Mouse (Mus musculus) myocyte (in vitro differentiated cells): ENCODE results near the gene Eps8. TPM values are rescaled to one million over a fixed set of nuclear protein-coding genes. Genes with fewer than 3 reads are reported as not detected.

ENCODE experiments used
- H3K27me3 ChIP-seq: one replicate; pipeline ENCODE4 v1.6.1; 2011; ENCODE audit not compliant: control insufficient read depth, insufficient read depth, insufficient read length
- H3K36me3 ChIP-seq: one replicate; pipeline ENCODE4 v1.6.1; 2011; ENCODE audit not compliant: control insufficient read depth, insufficient read depth
- H3K4me2 ChIP-seq: one replicate; pipeline ENCODE4 v1.6.1; 2011; ENCODE audit warnings: low read depth, control low read depth
- H3K4me3 ChIP-seq: one replicate; pipeline ENCODE4 v1.5.1; 2011; ENCODE audit warnings: mild to moderate bottlenecking, control low read depth, moderate library complexity
- H3K79me2 ChIP-seq: one replicate; pipeline ENCODE4 v1.6.1; 2011; ENCODE audit not compliant: control insufficient read depth, insufficient read depth
- H3ac ChIP-seq: one replicate; pipeline ENCODE4 v1.6.1; 2011; ENCODE audit not compliant: control insufficient read depth, insufficient read length
- CEBPB ChIP-seq: IDR thresholded peaks from 2 replicates; pipeline ENCODE4 v1.6.1; 2011; ENCODE audit warnings: mild to moderate bottlenecking, moderate library complexity; ENCODE audit not compliant: poor library complexity, insufficient read depth, severe bottlenecking
- E2F4 ChIP-seq: IDR thresholded peaks from one replicate; pipeline ENCODE4 v1.6.1; 2011; ENCODE audit warnings: mild to moderate bottlenecking, control low read depth, moderate library complexity; ENCODE audit not compliant: insufficient read depth
- MAX ChIP-seq: IDR thresholded peaks from one replicate; pipeline ENCODE4 v1.6.1; 2011; ENCODE audit warnings: low read depth, mild to moderate bottlenecking, control low read depth
- MYOD1 ChIP-seq, 3 experiments: IDR thresholded peaks; one replicate each; pipeline ENCODE4 v1.6.1; 2011; ENCODE audit warnings: control low read depth in 2 of 3, low read depth in 2 of 3, mild to moderate bottlenecking in 2 of 3, moderate library complexity in 1 of 3; ENCODE audit not compliant: insufficient read length in 2 of 3, control insufficient read depth in 1 of 3
- MYOG ChIP-seq, 3 experiments: IDR thresholded peaks; one replicate each; pipeline ENCODE4 v1.6.1; 2011; ENCODE audit warnings: control low read depth in 2 of 3, low read depth in 2 of 3, mild to moderate bottlenecking in 2 of 3; ENCODE audit not compliant: insufficient read length in 2 of 3, control insufficient read depth in 1 of 3, insufficient read depth in 1 of 3
- POLR2A ChIP-seq: IDR thresholded peaks from one replicate; pipeline ENCODE4 v1.6.1; 2011; ENCODE audit warnings: low read depth, mild to moderate bottlenecking, control low read depth, moderate library complexity; ENCODE audit not compliant: insufficient read length
- POLR2AphosphoS2 ChIP-seq: IDR thresholded peaks from one replicate; pipeline ENCODE4 v1.6.1; 2011; ENCODE audit warnings: low read depth, control low read depth; ENCODE audit not compliant: insufficient read length
- REST ChIP-seq: IDR thresholded peaks from one replicate; pipeline ENCODE4 v1.6.1; 2011; ENCODE audit warnings: mild to moderate bottlenecking, control low read depth, moderate library complexity; ENCODE audit not compliant: insufficient read depth, insufficient read length
- SRF ChIP-seq: IDR thresholded peaks from one replicate; pipeline ENCODE4 v1.6.1; 2011; ENCODE audit warnings: low read depth; ENCODE audit not compliant: control insufficient read depth, insufficient read length
- TCF12 ChIP-seq: IDR thresholded peaks from one replicate; pipeline ENCODE4 v1.6.1; 2011; ENCODE audit warnings: mild to moderate bottlenecking, control low read depth; ENCODE audit not compliant: poor library complexity, insufficient read depth, severe bottlenecking
- TCF3 ChIP-seq: IDR thresholded peaks from one replicate; pipeline ENCODE4 v1.6.1; 2011; ENCODE audit warnings: low read depth, control low read depth; ENCODE audit not compliant: insufficient read length
- USF1 ChIP-seq: IDR thresholded peaks from one replicate; pipeline ENCODE4 v1.6.1; 2011; ENCODE audit warnings: low read depth, mild to moderate bottlenecking, control low read depth, moderate library complexity
- polyA plus RNA-seq: library from polyadenylated mRNA; unstranded; fragments of >200 nt; fragmentation: generic; extraction: Trizol; gene quantifications from one replicate; pipeline ENCODE4 v1.2.1, GENCODE M21; 2012; ENCODE audit warnings: missing spikeins

Eps8 gene
- polyA plus RNA-seq, 1 experiment = 12.4 TPM

GRCm38 (mm10) chr6:137696445-137697204 is 41.9 kb upstream of the Eps8 start:
- no peak overlapping the region for H3K4me2 ChIP-seq
- H3K4me3 ChIP-seq = no peak overlapping the region
- no peak overlapping the region for H3ac ChIP-seq
- no peaks in the 10 kb centered on the region for H3K79me2 ChIP-seq
- H3K36me3 ChIP-seq = no peaks in the 10 kb centered on the region
- no peak for TF ChIP-seq MAX
- no peak for TF ChIP-seq POLR2AphosphoS2
- TF ChIP-seq POLR2A = no peak
- TF ChIP-seq TCF3 = no peak
- no peak for TF ChIP-seq REST
- no peak for TF ChIP-seq MYOD1 (IDR thresholded peaks at IDR 0.05; ENCODE audit: control insufficient read depth in 1 of 3, insufficient read length in 2 of 3, low read depth in 2 of 3)
- no peak for TF ChIP-seq CEBPB
- no peak for TF ChIP-seq MYOG (IDR thresholded peaks at IDR 0.05; ENCODE audit: control insufficient read depth in 1 of 3, insufficient read depth in 1 of 3, insufficient read length in 2 of 3, low read depth in 2 of 3)
- TF ChIP-seq USF1 = no peak
- TF ChIP-seq TCF12 = no peak
- TF ChIP-seq E2F4 = no peak
- TF ChIP-seq SRF = no peak
- no peaks in the 10 kb centered on the region for H3K27me3 ChIP-seq

GRCm38 (mm10) chr6:137695046-137695445 is 40.4 kb upstream of the Eps8 start:
- Histone ChIP-seq H3ac (no peak overlapping the region), H3K4me3 (no peak overlapping the region), H3K36me3 (no peaks in the 10 kb centered on the region), H3K4me2 (no peak overlapping the region), H3K27me3 (no peaks in the 10 kb centered on the region), H3K79me2 (no peaks in the 10 kb centered on the region)
- no peak for TF ChIP-seq POLR2A

- Histone ChIP-seq H3ac (no peak overlapping the region), H3K4me2 (no peak overlapping the region), H3K4me3 (no peak overlapping the region), H3K36me3 (no peaks in the 10 kb centered on the region), H3K27me3 (no peaks in the 10 kb centered on the region), H3K79me2 (no peaks in the 10 kb centered on the region)
- TF ChIP-seq SRF (no peak), MAX (no peak), E2F4 (no peak), CEBPB (no peak), POLR2AphosphoS2 (no peak), TCF3 (no peak), POLR2A (no peak), TCF12 (no peak), REST (no peak), MYOG (IDR thresholded peaks at IDR 0.05; ENCODE audit: control insufficient read depth in 1 of 3, insufficient read depth in 1 of 3, insufficient read length in 2 of 3, low read depth in 2 of 3) (no peak)
Observed at GRCm38 (mm10) chr6:137694310-137694709, 39.6 kb upstream of the Eps8 start.

- no peaks in the 10 kb centered on the region for H3K27me3 ChIP-seq
- H3K36me3 ChIP-seq = no peaks in the 10 kb centered on the region
- H3K4me3 ChIP-seq = no peak overlapping the region
- no peak overlapping the region for H3ac ChIP-seq
- TF ChIP-seq TCF12 (no peak), SRF (no peak), CEBPB (no peak), MYOD1 (IDR thresholded peaks at IDR 0.05; ENCODE audit: control insufficient read depth in 1 of 3, insufficient read length in 2 of 3, low read depth in 2 of 3) (no peak), E2F4 (no peak), MAX (no peak), TCF3 (no peak), MYOG (IDR thresholded peaks at IDR 0.05; ENCODE audit: control insufficient read depth in 1 of 3, insufficient read depth in 1 of 3, insufficient read length in 2 of 3, low read depth in 2 of 3) (no peak), POLR2A (no peak), POLR2AphosphoS2 (no peak), USF1 (no peak), REST (no peak)
- no peaks in the 10 kb centered on the region for H3K79me2 ChIP-seq
- H3K4me2 ChIP-seq = no peak overlapping the region
Observed at GRCm38 (mm10) chr6:137690550-137691119, 36.0 kb upstream of the Eps8 start.

- Histone ChIP-seq H3K27me3 (no peaks in the 10 kb centered on the region), H3K4me2 (no peak overlapping the region), H3ac (no peak overlapping the region), H3K79me2 (no peaks in the 10 kb centered on the region), H3K36me3 (no peaks in the 10 kb centered on the region), H3K4me3 (no peak overlapping the region)
- no peak for TF ChIP-seq TCF12
- no peak for TF ChIP-seq POLR2AphosphoS2
- TF ChIP-seq CEBPB = no peak
- TF ChIP-seq TCF3 = no peak
- TF ChIP-seq E2F4 = no peak
- TF ChIP-seq SRF = no peak
- TF ChIP-seq REST = no peak
- TF ChIP-seq MYOG (IDR thresholded peaks at IDR 0.05; ENCODE audit: control insufficient read depth in 1 of 3, insufficient read depth in 1 of 3, insufficient read length in 2 of 3, low read depth in 2 of 3) = no peak
- TF ChIP-seq USF1 = no peak
- TF ChIP-seq MYOD1 (IDR thresholded peaks at IDR 0.05; ENCODE audit: control insufficient read depth in 1 of 3, insufficient read length in 2 of 3, low read depth in 2 of 3) = no peak
- TF ChIP-seq MAX = no peak
- no peak for TF ChIP-seq POLR2A
Observed at GRCm38 (mm10) chr6:137688506-137689105, 33.9 kb upstream of the Eps8 start.
